Mouse (Mus musculus) myocyte (in vitro differentiated cells): ENCODE data around the gene Fermt3.

Experiments used
- CEBPB ChIP-seq: IDR thresholded peaks from 2 replicates; pipeline ENCODE4 v1.6.1; 2011; ENCODE audit warnings: mild to moderate bottlenecking, moderate library complexity; ENCODE audit not compliant: poor library complexity, insufficient read depth, severe bottlenecking
- E2F4 ChIP-seq: IDR thresholded peaks from one replicate; pipeline ENCODE4 v1.6.1; 2011; ENCODE audit warnings: mild to moderate bottlenecking, control low read depth, moderate library complexity; ENCODE audit not compliant: insufficient read depth
- MAX ChIP-seq: IDR thresholded peaks from one replicate; pipeline ENCODE4 v1.6.1; 2011; ENCODE audit warnings: low read depth, mild to moderate bottlenecking, control low read depth
- MYOD1 ChIP-seq, 3 experiments: IDR thresholded peaks; one replicate each; pipeline ENCODE4 v1.6.1; 2011; ENCODE audit warnings: control low read depth in 2 of 3, low read depth in 2 of 3, mild to moderate bottlenecking in 2 of 3, moderate library complexity in 1 of 3; ENCODE audit not compliant: insufficient read length in 2 of 3, control insufficient read depth in 1 of 3
- POLR2A ChIP-seq: IDR thresholded peaks from one replicate; pipeline ENCODE4 v1.6.1; 2011; ENCODE audit warnings: low read depth, mild to moderate bottlenecking, control low read depth, moderate library complexity; ENCODE audit not compliant: insufficient read length
- POLR2AphosphoS2 ChIP-seq: IDR thresholded peaks from one replicate; pipeline ENCODE4 v1.6.1; 2011; ENCODE audit warnings: low read depth, control low read depth; ENCODE audit not compliant: insufficient read length
- REST ChIP-seq: IDR thresholded peaks from one replicate; pipeline ENCODE4 v1.6.1; 2011; ENCODE audit warnings: mild to moderate bottlenecking, control low read depth, moderate library complexity; ENCODE audit not compliant: insufficient read depth, insufficient read length
- SRF ChIP-seq: IDR thresholded peaks from one replicate; pipeline ENCODE4 v1.6.1; 2011; ENCODE audit warnings: low read depth; ENCODE audit not compliant: control insufficient read depth, insufficient read length
- TCF12 ChIP-seq: IDR thresholded peaks from one replicate; pipeline ENCODE4 v1.6.1; 2011; ENCODE audit warnings: mild to moderate bottlenecking, control low read depth; ENCODE audit not compliant: poor library complexity, insufficient read depth, severe bottlenecking
- USF1 ChIP-seq: IDR thresholded peaks from one replicate; pipeline ENCODE4 v1.6.1; 2011; ENCODE audit warnings: low read depth, mild to moderate bottlenecking, control low read depth, moderate library complexity

GRCm38 (mm10) chr19:6981465-6981864 lies 37.8 kb downstream of the Fermt3 start:
- TF ChIP-seq E2F4 = no peak
- no peak for TF ChIP-seq USF1
- no peak for TF ChIP-seq TCF12
- no peak for TF ChIP-seq POLR2A
- peak; percentile 65 for TF ChIP-seq POLR2AphosphoS2
- no peak for TF ChIP-seq MAX
- TF ChIP-seq CEBPB = no peak
- TF ChIP-seq MYOD1 (IDR thresholded peaks at IDR 0.05; ENCODE audit: control insufficient read depth in 1 of 3, insufficient read length in 2 of 3, low read depth in 2 of 3) = no peak
- no peak for TF ChIP-seq REST
- no peak for TF ChIP-seq SRF
